Mouse (Mus musculus) Patski (cell line): ENCODE results near the gene Fxyd2. TPM values are rescaled to one million over a fixed set of nuclear protein-coding genes. Genes with fewer than 3 reads are reported as not detected.
A peak's percentile ranks its signal among the peaks of the same experiment; 100 is the strongest.

ENCODE experiments used
- ATAC-seq: fragments of 100-300 bp; one replicate; pipeline ENCODE4 v1.8.0; 2021
- CTCF ChIA-PET: fragments of 350-600 bp; sonication (Branson Sonifier 250); formaldehyde crosslinking; loops from one replicate; lab custom pipeline; 2022; ENCODE audit warnings: inconsistent platforms; lab: Charles Lee
- POLR2A ChIA-PET: fragments of 350-600 bp; sonication (Branson Sonifier 250); formaldehyde crosslinking; loops from one replicate; lab custom pipeline; 2022; ENCODE audit warnings: antibody characterized with exemption, inconsistent platforms; lab: Charles Lee
- DNase-seq: peaks from one replicate; pipeline ENCODE4 v3.0.0-alpha.2; 2011; ENCODE audit warnings: low read depth, low spot score
- H3K27me3 ChIP-seq: fragments of 371-371 bp; one replicate; pipeline ENCODE4 v1.5.1; 2021
- CTCF ChIP-seq: fragments of 100-300 bp; IDR thresholded peaks from one replicate; pipeline ENCODE4 v1.5.1; 2021
- in situ Hi-C: fragments of 300-500 bp; cut with MboI; formaldehyde crosslinking; loops from 3 replicates; pipeline ENCODE4 v1.11.1; 2018; ENCODE audit warnings: low pct_unique_long_range_greater_than_20kb, mixed read lengths
- polyA plus RNA-seq: library from polyadenylated mRNA; unstranded; gene quantifications from one replicate; pipeline ENCODE4 v1.2.3, GENCODE M21; 2021

The Fxyd2 gene
- polyA plus RNA-seq, 1 experiment from 2014 or later, result 121 TPM

- ChIA-PET CTCF (no interaction called here), POLR2A (no interaction called here)
- TF ChIP-seq CTCF, result no peak
- ATAC-seq, result no peak
- no peak for DNase-seq
- peaks cover 31% of the 10 kb centered on the region for H3K27me3 ChIP-seq
- in situ Hi-C loops, result no loop called here
Observed at GRCm38 (mm10) chr9:45373896-45374295, 25.6 kb upstream of the Fxyd2 start.

GRCm38 (mm10) chr9:45374988-45375502 lies 24.4 kb upstream of the Fxyd2 start:
- ChIA-PET POLR2A (no interaction called here), CTCF (interaction anchor here (0.6 kb wide), 1 partner anchor 13 kb away, joined by 3 read pairs; no protein-coding TSS in a partner anchor)
- TF ChIP-seq CTCF, result no peak
- in situ Hi-C loops, result no loop called here
- H3K27me3 ChIP-seq, result peaks cover 37% of the 10 kb centered on the region
- no peak for ATAC-seq
- DNase-seq, result no peak

GRCm38 (mm10) chr9:45376427-45376826 lies 23.0 kb upstream of the Fxyd2 start:
- ATAC-seq (no peak), DNase-seq (no peak)
- POLR2A ChIA-PET, result no interaction called here
- in situ Hi-C loops, result no loop called here
- H3K27me3 ChIP-seq, result peaks cover 36% of the 10 kb centered on the region
- CTCF ChIA-PET, result interaction anchor here (1.1 kb wide), 1 partner anchor 10 kb away, joined by 3 read pairs; no protein-coding TSS in a partner anchor
- no peak for TF ChIP-seq CTCF

- in situ Hi-C loops, result no loop called here
- CTCF ChIA-PET, result no interaction called here
- no peak for TF ChIP-seq CTCF
- ATAC-seq (no peak), DNase-seq (no peak)
- POLR2A ChIA-PET, result no interaction called here
- peaks cover 41% of the 10 kb centered on the region for H3K27me3 ChIP-seq
Observed at GRCm38 (mm10) chr9:45376883-45377282, 22.6 kb upstream of the Fxyd2 start.

- TF ChIP-seq CTCF, result no peak
- ATAC-seq, result no peak
- DNase-seq, result no peak
- in situ Hi-C loops, result loop anchor here (5.0 kb wide), 1 partner anchor 78 kb away; no protein-coding TSS in a partner anchor
- POLR2A ChIA-PET, result no interaction called here
- peaks cover 60% of the 10 kb centered on the region for H3K27me3 ChIP-seq
- CTCF ChIA-PET, result interaction anchor here (1.3 kb wide), 1 partner anchor 8 kb away, joined by 3 read pairs; no protein-coding TSS in a partner anchor
Observed at GRCm38 (mm10) chr9:45380411-45381251, 18.8 kb upstream of the Fxyd2 start.

- CTCF ChIA-PET, result no interaction called here
- TF ChIP-seq CTCF, result no peak
- H3K27me3 ChIP-seq, result peaks cover 59% of the 10 kb centered on the region
- POLR2A ChIA-PET, result interaction anchor here (0.6 kb wide), 1 partner anchor 13 kb away, joined by 3 read pairs; no protein-coding TSS in a partner anchor
- no peak for ATAC-seq
- in situ Hi-C loops, result loop anchor here (5.0 kb wide), 1 partner anchor 80 kb away; no protein-coding TSS in a partner anchor
- no peak for DNase-seq
Observed at GRCm38 (mm10) chr9:45382336-45382735, 17.1 kb upstream of the Fxyd2 start.

GRCm38 (mm10) chr9:45382834-45383233 lies 16.6 kb upstream of the Fxyd2 start:
- TF ChIP-seq CTCF, result no peak
- no peak for DNase-seq
- ATAC-seq, result no peak
- in situ Hi-C loops, result loop anchor here (5.0 kb wide), 1 partner anchor 81 kb away; no protein-coding TSS in a partner anchor
- H3K27me3 ChIP-seq, result peaks cover 57% of the 10 kb centered on the region
- ChIA-PET CTCF (no interaction called here), POLR2A (interaction anchor here (0.6 kb wide), 1 partner anchor 14 kb away, joined by 3 read pairs; no protein-coding TSS in a partner anchor)

- ChIA-PET CTCF (no interaction called here), POLR2A (no interaction called here)
- H3K27me3 ChIP-seq, result peaks cover 48% of the 10 kb centered on the region
- in situ Hi-C loops, result loop anchor here (5.0 kb wide), 1 partner anchor 82 kb away; no protein-coding TSS in a partner anchor
- DNase-seq (no peak), ATAC-seq (no peak)
- no peak for TF ChIP-seq CTCF
Observed at GRCm38 (mm10) chr9:45383883-45384282, 15.6 kb upstream of the Fxyd2 start.

GRCm38 (mm10) chr9:45386698-45387097 lies 12.8 kb upstream of the Fxyd2 start:
- TF ChIP-seq CTCF, result no peak
- no peak for DNase-seq
- no peak for ATAC-seq
- in situ Hi-C loops, result loop anchor here (5.0 kb wide), 1 partner anchor 164 kb away; no protein-coding TSS in a partner anchor
- H3K27me3 ChIP-seq, result peaks cover 28% of the 10 kb centered on the region
- CTCF ChIA-PET, result no interaction called here
- POLR2A ChIA-PET, result no interaction called here

- POLR2A ChIA-PET, result no interaction called here
- H3K27me3 ChIP-seq, result peaks cover 18% of the 10 kb centered on the region
- CTCF ChIA-PET, result interaction anchor here (0.8 to 1.4 kb wide), 7 partner anchors 8 to 89 kb away, joined by 3 to 5 read pairs (median 3); no protein-coding TSS in a partner anchor
- in situ Hi-C loops, result loop anchor here (5.0 kb wide), 1 partner anchor 166 kb away; no protein-coding TSS in a partner anchor
- no peak for ATAC-seq
- no peak for DNase-seq
- TF ChIP-seq CTCF, result peak; percentile 87
Observed at GRCm38 (mm10) chr9:45388385-45388994, 11.0 kb upstream of the Fxyd2 start.
